Mouse (Mus musculus) G1E (cell line): ENCODE results near the gene Paip2b.

Experiments used
- CTCF ChIP-seq: IDR thresholded peaks from 2 replicates; pipeline ENCODE4 v1.5.1; 2012; ENCODE audit warnings: low read depth, low read length, inconsistent platforms, mixed read lengths
- GATA1 ChIP-seq: IDR thresholded peaks from 2 replicates; pipeline ENCODE4 v1.6.1; 2012; ENCODE audit warnings: borderline replicate concordance, low read length, inconsistent platforms, mixed read lengths

DNA sequence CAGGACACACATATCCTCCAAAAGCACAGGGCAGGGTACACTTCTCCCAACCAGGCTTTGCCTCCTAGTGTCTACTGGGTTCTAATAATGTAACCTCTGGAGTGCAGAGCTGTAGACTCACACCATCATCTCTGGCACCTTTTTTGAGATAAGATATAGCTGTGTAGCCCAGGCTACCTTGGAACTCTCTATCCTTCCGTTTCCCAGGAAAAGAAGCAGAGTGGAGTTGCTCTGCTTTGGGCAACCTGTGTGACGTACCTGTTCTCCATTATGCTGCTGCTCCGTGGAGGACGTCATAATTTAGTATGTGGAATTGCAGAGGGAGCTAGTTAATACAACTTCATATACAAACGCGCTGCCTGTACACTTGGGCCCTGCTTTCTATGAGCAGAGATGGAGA lies 69.2 kb downstream of the Paip2b start, which contains the start of gene Ankrd53:
- no peak for TF ChIP-seq CTCF
- TF ChIP-seq GATA1, result no peak
